27 mouse cellular contexts compared by ENCODE assay signal in genomic region chr1:90113655-90114244, GRCm38 (mm10). TPM values are rescaled to one million over a fixed set of nuclear protein-coding genes. Genes with fewer than 3 reads are reported as not detected.
"Had no signal": no experiment of that assay in that cellular context is flagged by ENCODE, and none has a peak within 500 bp of the region (broad histone marks: within the 10 kb centered on the region; RNA-seq: fewer than 3 reads in every experiment).

No protein-coding gene starts in this region.

- H3K36me3 ChIP-seq: limb, embryonic 12.5 days; limb, embryonic 15.5 days; midbrain, embryonic 12.5 days; midbrain, embryonic 15.5 days; neural tube, embryonic 12.5 days; neural tube, embryonic 15.5 days had no signal

- H3K4me1 ChIP-seq: midbrain, embryonic 12.5 days; midbrain, embryonic 15.5 days; neural tube, embryonic 12.5 days had no signal

- ATAC-seq: liver, postnatal 0 days; lung, postnatal 0 days; midbrain, embryonic 15.5 days had no signal

- H3K4me3 ChIP-seq: layer of hippocampus, adult 2 months; left cerebral cortex, adult 2 months; limb, embryonic 12.5 days; limb, embryonic 15.5 days; midbrain, embryonic 12.5 days; midbrain, embryonic 15.5 days; neural tube, embryonic 12.5 days; neural tube, embryonic 15.5 days had no signal

- DNase-seq: layer of hippocampus, adult 9-11 months; layer of hippocampus, postnatal 36 days; left cerebral cortex, postnatal 4 days; liver, postnatal 0 days; lung, embryonic 14.5 days; retina, postnatal 1 day; thymus, adult 18-20 months; thymus, postnatal 36 days had no signal

- H3K27ac ChIP-seq: kidney, postnatal 0 days; layer of hippocampus, adult 2 months; left cerebral cortex, adult 2 months; limb, embryonic 12.5 days; limb, embryonic 15.5 days; liver, embryonic 14.5 days; macrophage; midbrain, embryonic 12.5 days; midbrain, embryonic 15.5 days; neural tube, embryonic 12.5 days; neural tube, embryonic 15.5 days had no signal

- H3K9ac ChIP-seq: limb, embryonic 12.5 days; limb, embryonic 15.5 days; liver, embryonic 14.5 days; liver, postnatal 0 days; lung, embryonic 14.5 days; midbrain, embryonic 12.5 days; midbrain, embryonic 15.5 days; neural tube, embryonic 12.5 days; neural tube, embryonic 15.5 days had no signal

- H3K27me3 ChIP-seq: midbrain, embryonic 12.5 days; midbrain, embryonic 15.5 days; neural tube, embryonic 15.5 days had no signal

- H3K9me3 ChIP-seq: limb, embryonic 15.5 days; midbrain, embryonic 12.5 days; midbrain, embryonic 15.5 days; neural tube, embryonic 12.5 days; neural tube, embryonic 15.5 days had no signal

- H3K4me2 ChIP-seq: limb, embryonic 12.5 days; limb, embryonic 15.5 days; liver, embryonic 11.5 days; lung, embryonic 14.5 days; midbrain, embryonic 12.5 days; midbrain, embryonic 15.5 days; neural tube, embryonic 12.5 days; neural tube, embryonic 15.5 days had no signal

RNA-seq across cellular contexts. Expression of gene Iqca, which starts 39.5 kb away (rescaled TPM):
- total RNA-seq: megakaryocyte, adult 5-6 weeks had no signal
- polyA plus RNA-seq: large intestine, adult 2 months; limb, embryonic 12.5 days; liver, embryonic 11.5 days; macrophage; midbrain, embryonic 12.5 days; small intestine, adult 2 months; spleen, adult 2 months; stomach, embryonic 16.5 days; urinary bladder, adult 2 months had no signal
